Mouse (Mus musculus) olfactory bulb, adult 2 months (tissue): ENCODE results near the gene Cnih1. TPM values are rescaled to one million over a fixed set of nuclear protein-coding genes. Genes with fewer than 3 reads are reported as not detected.

Experiments
- H3K27ac ChIP-seq: fragments of 200-500 bp; 2 replicates; pipeline ENCODE4 v1.5.1; 2012; ENCODE audit warnings: low read depth, low read length; ENCODE audit not compliant: insufficient read depth
- H3K4me1 ChIP-seq: fragments of 200-500 bp; 2 replicates; pipeline ENCODE4 v1.6.1; 2012; ENCODE audit warnings: low read length; ENCODE audit not compliant: control insufficient read depth, insufficient read depth
- H3K4me3 ChIP-seq: fragments of 200-500 bp; 2 replicates; pipeline ENCODE4 v1.5.1; 2012; ENCODE audit warnings: mild to moderate bottlenecking, low read depth, low read length, moderate library complexity; ENCODE audit not compliant: insufficient read depth
- CTCF ChIP-seq: fragments of 200-500 bp; IDR thresholded peaks from 2 replicates; pipeline ENCODE4 v1.5.1; 2012; ENCODE audit warnings: low read depth, mild to moderate bottlenecking, low read length, moderate library complexity; ENCODE audit not compliant: insufficient read depth
- POLR2A ChIP-seq: fragments of 200-500 bp; IDR thresholded peaks from 2 replicates; pipeline ENCODE4 v1.6.1; 2012; ENCODE audit warnings: mild to moderate bottlenecking, low read depth, low read length, moderate library complexity; ENCODE audit not compliant: insufficient read depth
- WGBS: fragments of 180-500 bp; shearing (Covaris S2); methylation state at CpG from one replicate; pipeline ENCODE4 v1.1.7; 2018; 5-methylcytosine and 5-hydroxymethylcytosine counted together
- polyA plus RNA-seq: library from polyadenylated mRNA; stranded (reverse); fragments of >200 nt; gene quantifications from 2 replicates; pipeline ENCODE4 v1.2.4, GENCODE M21; 2012; ENCODE audit warnings: low replicate concordance; ENCODE audit not compliant: missing spikeins, insufficient read depth, insufficient read length

Cnih1 gene
- polyA plus RNA-seq, 1 experiment: not detected

DNA sequence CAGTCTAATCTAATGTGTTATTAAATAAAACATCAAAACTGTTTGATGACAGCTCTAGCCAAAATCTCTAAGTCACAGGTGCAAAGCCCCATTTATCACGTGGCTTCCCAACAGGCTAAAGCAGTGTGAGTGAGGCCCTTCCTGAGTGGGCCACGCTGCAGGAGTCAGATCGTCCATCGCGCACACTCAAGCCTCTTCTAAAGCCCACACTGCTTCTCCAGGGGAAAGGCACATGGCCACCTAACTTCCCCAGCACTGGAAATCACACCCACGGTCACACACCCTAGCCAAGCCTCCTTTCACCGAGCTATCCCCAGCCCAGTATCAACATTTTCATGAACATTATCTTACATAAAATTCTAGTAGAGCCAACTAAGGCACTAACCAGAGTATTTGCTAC is 7.1 kb downstream of the Cnih1 start:
- Histone ChIP-seq H3K27ac (no peak overlapping the region), H3K4me1 (peaks cover 5% of the 10 kb centered on the region; the same call in 1 of the 2 replicates), H3K4me3 (no peak overlapping the region)
- TF ChIP-seq CTCF (no peak), POLR2A (no peak)
- WGBS: 94% methylated on average over 7 of the region's 7 CpGs

DNA sequence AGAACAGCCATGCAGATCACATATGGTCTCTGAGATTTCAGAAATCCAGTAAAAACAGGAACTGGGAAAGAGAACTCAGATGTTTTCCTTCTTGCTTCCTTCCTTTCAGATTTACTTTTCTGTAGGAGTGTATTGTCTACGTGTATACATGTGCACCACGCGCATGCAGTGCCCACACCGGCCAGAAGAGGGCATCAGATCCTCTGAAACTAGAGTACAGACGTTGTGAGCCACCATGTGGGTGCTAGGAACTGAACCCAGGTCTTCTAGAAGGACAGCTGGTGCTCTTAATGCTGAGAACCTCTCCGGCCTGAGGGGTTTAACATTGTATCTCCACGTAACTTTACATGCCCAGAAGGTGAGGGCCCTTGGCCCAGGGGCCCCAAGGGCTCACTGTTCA is 9.0 kb downstream of the Cnih1 start:
- no peak for TF ChIP-seq CTCF
- no peak for TF ChIP-seq POLR2A
- Histone ChIP-seq H3K4me1 (no peaks in the 10 kb centered on the region), H3K27ac (no peak overlapping the region), H3K4me3 (no peak overlapping the region)
- WGBS: 94% methylated on average over 7 of the region's 7 CpGs

- WGBS: 99% methylated on average over 9 of the region's 9 CpGs
- Histone ChIP-seq H3K4me3 (no peak overlapping the region), H3K27ac (no peak overlapping the region), H3K4me1 (no peaks in the 10 kb centered on the region)
- TF ChIP-seq CTCF (no peak), POLR2A (no peak)
Observed at GRCm38 (mm10) chr14:46778756-46779155, 9.5 kb downstream of the Cnih1 start.

DNA sequence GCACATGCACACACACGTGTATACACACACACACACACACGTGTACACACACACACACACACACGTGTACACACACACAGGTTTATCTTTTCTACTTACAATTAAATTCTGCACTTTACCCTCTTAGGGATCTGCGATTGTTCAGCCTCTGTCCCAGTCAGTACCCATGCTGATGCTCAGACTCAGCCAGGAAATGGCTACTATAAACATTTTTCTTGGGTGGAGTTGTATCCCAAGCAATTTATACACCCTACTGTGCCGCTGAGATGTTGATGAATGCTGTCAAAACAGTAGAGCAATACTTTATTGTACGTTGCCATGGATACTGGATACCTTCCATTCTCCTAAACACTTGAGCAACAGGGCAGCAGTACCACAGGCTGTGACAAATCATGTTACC is 18.2 kb downstream of the Cnih1 start:
- Histone ChIP-seq H3K4me3 (no peak overlapping the region), H3K27ac (no peak overlapping the region), H3K4me1 (no peaks in the 10 kb centered on the region; the same call in 1 of the 2 replicates)
- TF ChIP-seq POLR2A (no peak), CTCF (no peak)
- 69% methylated on average over 6 of the region's 6 CpGs for WGBS

DNA sequence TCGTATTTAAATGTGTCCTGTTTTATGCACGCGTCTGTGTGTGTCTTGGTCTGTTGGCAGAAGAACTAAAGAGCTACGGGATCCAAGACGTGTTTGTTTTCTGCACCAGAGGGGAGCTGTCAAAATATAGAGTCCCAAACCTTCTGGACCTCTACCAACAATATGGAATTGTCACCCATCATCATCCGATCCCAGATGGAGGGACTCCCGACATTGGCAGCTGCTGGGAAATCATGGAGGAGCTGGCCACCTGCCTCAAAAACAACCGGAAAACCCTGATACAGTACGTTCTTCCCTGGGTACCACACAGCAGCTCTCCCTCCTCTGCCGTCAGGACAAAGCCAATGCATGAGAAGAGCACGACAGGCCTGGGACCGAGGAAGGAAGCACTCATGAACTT is 21.1 kb downstream of the Cnih1 start:
- Histone ChIP-seq H3K4me3 (no peak overlapping the region), H3K4me1 (no peaks in the 10 kb centered on the region; the same call in 1 of the 2 replicates), H3K27ac (no peak overlapping the region)
- TF ChIP-seq CTCF: no peak
- TF ChIP-seq POLR2A: no peak
- 58% methylated on average over 12 of the region's 12 CpGs for WGBS

- Histone ChIP-seq H3K27ac (no peak overlapping the region), H3K4me1 (peaks cover 7% of the 10 kb centered on the region), H3K4me3 (no peak overlapping the region)
- TF ChIP-seq POLR2A (no peak), CTCF (no peak)
- 52% methylated on average over 6 of the region's 6 CpGs for whole genome bisulfite sequencing
Observed at GRCm38 (mm10) chr14:46761186-46761585, 27.0 kb downstream of the Cnih1 start.

GRCm38 (mm10) chr14:46760355-46761029 is 27.7 kb downstream of the Cnih1 start, which contains the start of gene Cdkn3:
Cdkn3 (plus strand) TSS chr14:46760541.
- Histone ChIP-seq H3K4me3 (peak within 1 kb of the TSS; percentile 88), H3K27ac (no peak within 1 kb of the TSS), H3K4me1 (peaks cover 7% of the 10 kb centered on the region)
- under 1% methylated on average over 54 of the region's 54 CpGs for WGBS
- TF ChIP-seq CTCF (no peak), POLR2A (no peak)

DNA sequence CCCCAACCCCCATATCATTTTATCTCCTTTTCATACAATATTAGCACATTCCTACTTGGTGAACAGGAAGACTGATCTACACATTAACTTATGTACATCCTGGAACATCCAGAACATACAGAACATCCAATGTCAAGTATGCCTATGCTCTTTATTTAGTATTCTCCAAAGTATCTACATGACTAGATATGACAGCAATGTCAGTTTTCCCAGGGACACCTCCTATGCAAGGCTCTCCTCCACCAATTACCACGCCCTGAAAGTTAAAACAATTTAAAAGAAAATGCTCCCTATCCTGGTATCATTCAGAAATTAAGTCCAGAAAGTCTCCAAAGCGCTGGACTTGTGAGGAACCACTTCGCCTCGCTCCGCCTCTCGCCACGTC is 28.2 kb downstream of the Cnih1 start:
- Histone ChIP-seq H3K4me1 (peaks cover 7% of the 10 kb centered on the region), H3K4me3 (peak overlapping the region; percentile 88), H3K27ac (no peak overlapping the region)
- TF ChIP-seq POLR2A (no peak), CTCF (no peak)
- WGBS: 1% methylated on average over 7 of the region's 7 CpGs

GRCm38 (mm10) chr14:46757736-46758135 is 30.5 kb downstream of the Cnih1 start:
- WGBS: 79% methylated on average over 9 of the region's 9 CpGs

More at GRCm38 (mm10) chr14:46757736-46758135, 30.5 kb downstream of the Cnih1 start:
- Histone ChIP-seq H3K4me1 (peaks cover 7% of the 10 kb centered on the region), H3K4me3 (no peak overlapping the region), H3K27ac (no peak overlapping the region)
- no peak for TF ChIP-seq POLR2A
- no peak for TF ChIP-seq CTCF
